Comparison of ENCODE assay signal across 8 mouse cellular contexts in the genomic region with DNA sequence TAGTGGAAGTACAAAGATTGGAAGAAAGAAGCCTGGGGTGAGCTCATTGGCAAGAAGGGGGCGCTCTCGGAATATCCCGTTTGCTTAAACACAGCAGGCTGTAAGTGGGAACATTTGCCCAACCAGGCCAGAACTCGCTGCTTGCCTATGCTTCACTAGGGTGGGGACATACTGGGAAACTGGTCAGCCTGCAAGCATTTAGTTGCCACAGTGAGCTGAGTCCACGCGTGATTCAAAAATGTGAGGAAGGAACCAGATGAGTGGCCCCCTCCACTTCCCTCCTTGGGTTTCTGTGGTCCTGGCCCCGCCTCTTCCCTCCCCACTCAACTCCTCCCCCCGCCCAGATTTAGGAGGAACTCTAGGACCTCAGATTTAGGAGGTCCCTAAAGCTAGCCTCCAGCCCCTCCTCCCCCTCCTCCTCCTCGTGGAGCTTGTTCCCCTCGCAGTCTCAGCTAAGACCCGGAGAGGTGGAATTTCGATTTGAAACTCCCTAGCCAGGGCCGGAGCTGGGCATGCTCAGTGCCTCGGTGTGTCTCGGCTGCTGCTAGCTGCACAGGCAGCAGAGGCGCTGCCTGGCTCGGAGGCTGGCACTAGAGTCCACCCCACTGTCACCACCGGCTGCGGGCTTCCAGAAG. TPM values are rescaled to one million over a fixed set of nuclear protein-coding genes. Genes with fewer than 3 reads are reported as not detected.
A peak's percentile ranks its signal among the peaks of the same experiment; 100 is the strongest.
DNase-seq lines count a peak whose midpoint lies in the region; ATAC-seq and TF ChIP-seq lines count a peak whose summit lies in the region.

Ptprr (plus strand) TSS at position 369 of the 635 bp plus-strand sequence.

- peak within 1 kb of the TSS; percentile 63 for H3K9ac ChIP-seq in forebrain, embryonic 16.5 days (replicated peaks; ENCODE audit: low read depth, low read length)
- H3K9ac ChIP-seq in hindbrain, postnatal 0 days (replicated peaks; ENCODE audit: low read length): peak within 1 kb of the TSS; percentile 62

- H3K4me1 ChIP-seq in forebrain, embryonic 16.5 days (replicated peaks; ENCODE audit: control insufficient read depth, insufficient read depth, low read length): peaks cover 14% of the 10 kb centered on the region
- no peaks in the 10 kb centered on the region for H3K4me1 ChIP-seq in hindbrain, postnatal 0 days (ENCODE audit: insufficient read depth, low read length)

- peak within 1 kb of the TSS; percentile 82 for H3K4me2 ChIP-seq in forebrain, embryonic 16.5 days (ENCODE audit: low read length)
- H3K4me2 ChIP-seq in hindbrain, postnatal 0 days (ENCODE audit: low read depth, low read length): peak within 1 kb of the TSS; percentile 78

- WGBS in forebrain, embryonic 16.5 days: under 1% methylated on average over 19 of the region's 19 CpGs
- under 1% methylated on average over 19 of the region's 19 CpGs for WGBS in hindbrain, postnatal 0 days

- H3K9me3 ChIP-seq in forebrain, embryonic 16.5 days (ENCODE audit: control insufficient read depth, low read length): no peaks in the 10 kb centered on the region
- H3K9me3 ChIP-seq in hindbrain, postnatal 0 days (ENCODE audit: low read length): peaks cover 1% of the 10 kb centered on the region; the same call in 1 of the 2 replicates

- H3K27me3 ChIP-seq in forebrain, embryonic 16.5 days (replicated peaks; ENCODE audit: control insufficient read depth, insufficient read depth, low read length): no peaks in the 10 kb centered on the region
- H3K27me3 ChIP-seq in hindbrain, postnatal 0 days (ENCODE audit: insufficient read depth, low read length): no peaks in the 10 kb centered on the region

- no peaks in the 10 kb centered on the region for H3K36me3 ChIP-seq in forebrain, embryonic 16.5 days (ENCODE audit: control insufficient read depth, insufficient read depth)
- H3K36me3 ChIP-seq in hindbrain, postnatal 0 days (ENCODE audit: insufficient read depth, low read length): no peaks in the 10 kb centered on the region

- DNase-seq in Muller cell, postnatal 12 days (ENCODE audit: inconsistent ontology term): peak; percentile 89
- peak; percentile 92 to 96 for DNase-seq in cerebellum, adult 18-20 months
- DNase-seq in hindbrain, postnatal 0 days (ENCODE audit: low spot score): peak; percentile 96
- peak; percentile 86 for DNase-seq in left cerebral cortex, adult 11 months (ENCODE audit: low spot score)
- peak; percentile 67 for DNase-seq in lung, postnatal 10 days
- DNase-seq in retina, postnatal 7 days (ENCODE audit: low read depth, low spot score): peak; percentile 68

- ATAC-seq in forebrain, embryonic 16.5 days: peak; percentile 98
- peak; percentile 97 for ATAC-seq in hindbrain, postnatal 0 days
- ATAC-seq in monocyte, adult 5-6 weeks (replicated peaks; ENCODE audit: insufficient number of reproducible peaks, low FRiP score, low TSS enrichment, poor library complexity, severe bottlenecking): no peak

- H3K27ac ChIP-seq in forebrain, embryonic 16.5 days (ENCODE audit: low read length): peak within 1 kb of the TSS; percentile 74
- peak within 1 kb of the TSS; percentile 85 for H3K27ac ChIP-seq in hindbrain, postnatal 0 days

- peak; percentile 70 for TF ChIP-seq CTCF in hindbrain, postnatal 0 days (IDR thresholded peaks at IDR 0.05; ENCODE audit: low read depth)

- peak within 1 kb of the TSS; percentile 68 for H3K4me3 ChIP-seq in forebrain, embryonic 16.5 days (replicated peaks; ENCODE audit: low read length)
- H3K4me3 ChIP-seq in hindbrain, postnatal 0 days (ENCODE audit: low read length): peak within 1 kb of the TSS; percentile 58

RNA-seq across cellular contexts. Expression of gene Ptprr, which starts in this region (rescaled TPM):
- 10.4 and 13.4 TPM in 2 replicates for polyA plus RNA-seq in forebrain, embryonic 16.5 days (2015; fragmentation: Nextera tagmentation; extraction: Ambion mirVana)
- 20.8 and 22.0 TPM in 2 replicates for total RNA-seq in hindbrain, postnatal 0 days (2014; rRNA removed)
- 22.9 and 25.1 TPM in 2 replicates for polyA plus RNA-seq in hindbrain, postnatal 0 days (2015; fragmentation: Nextera tagmentation; extraction: Ambion mirVana)
- total RNA-seq in monocyte, adult 5-6 weeks (2017): not detected in 3 replicates

Comparison
In these comparisons a context has a peak if more than half of its experiments do, and no peak if none do; other contexts are left out.
1. RNA of gene Ptprr (total RNA-seq): 20.8 to 22.0 TPM in hindbrain, postnatal 0 days; not detected in monocyte, adult 5-6 weeks; every median in the first group is over 10 times any median in the second.
2. Peak in every context shown above with its lines, with median percentiles within 50 percentile points of each other: DNase-seq.